Mouse (Mus musculus) megakaryocyte progenitor cell, adult 5-6 weeks (primary cell): ENCODE measurements at regions not wholly inside any gene's neighbourhood (a gene's known extent, or its start where the extent isn't known, plus 50 kb on each side); places are given as distances from the start of the nearest gene placed in this dataset.

ENCODE experiments used
- ATAC-seq: replicated peaks from 2 replicates; pipeline ENCODE4 v1.8.0; 2016; ENCODE audit warnings: mild to moderate bottlenecking, moderate TSS enrichment, inconsistent platforms; ENCODE audit not compliant: poor library complexity

GRCm38 (mm10) chr12:99643016-99643415 is 79.6 kb upstream of the Foxn3 start:
- ATAC-seq, result no peak

DNA sequence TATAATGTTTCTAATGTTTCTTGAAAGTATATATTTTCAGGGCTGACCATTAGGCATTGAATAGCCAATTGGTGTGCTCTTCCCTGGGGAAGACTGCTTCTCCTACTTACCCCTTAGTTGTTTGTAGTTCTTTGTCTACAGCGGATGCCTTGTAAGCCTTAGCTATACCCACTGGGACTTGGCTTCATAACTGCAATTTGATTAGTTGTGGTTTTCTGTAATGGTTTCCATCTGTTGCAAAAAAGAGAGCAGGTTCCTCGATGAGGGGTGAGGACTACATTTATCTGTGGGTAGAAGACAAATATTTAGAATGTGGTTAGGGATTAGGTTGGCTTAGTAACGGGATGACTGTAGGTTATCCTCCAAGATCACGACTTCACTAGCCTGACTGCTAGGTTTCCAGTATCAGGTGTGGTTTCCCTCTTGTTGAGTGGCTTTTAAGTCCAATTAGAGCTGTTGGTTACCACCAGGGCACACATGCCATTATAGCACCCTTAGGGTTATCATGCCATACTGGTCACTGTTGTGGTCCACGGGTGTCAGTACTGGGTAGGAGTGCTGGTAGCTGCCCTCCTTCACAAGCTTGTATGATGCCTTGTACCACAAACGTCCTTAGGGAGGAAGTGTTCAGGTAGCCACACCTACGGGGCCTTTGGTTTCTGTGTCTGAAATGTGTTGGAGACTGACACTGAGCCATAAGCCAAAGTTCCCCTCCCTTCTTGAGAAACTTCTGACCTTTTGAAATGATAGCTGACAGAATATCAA is 78.9 kb upstream of the Foxn3 start:
- no peak for ATAC-seq

GRCm38 (mm10) chr12:99641278-99641677 is 77.9 kb upstream of the Foxn3 start:
- ATAC-seq, result peak; percentile 79

- ATAC-seq, result peak; percentile 42
These were observed 77.1 kb upstream of the Foxn3 start for GRCm38 (mm10) chr12:99640214-99641151.

DNA sequence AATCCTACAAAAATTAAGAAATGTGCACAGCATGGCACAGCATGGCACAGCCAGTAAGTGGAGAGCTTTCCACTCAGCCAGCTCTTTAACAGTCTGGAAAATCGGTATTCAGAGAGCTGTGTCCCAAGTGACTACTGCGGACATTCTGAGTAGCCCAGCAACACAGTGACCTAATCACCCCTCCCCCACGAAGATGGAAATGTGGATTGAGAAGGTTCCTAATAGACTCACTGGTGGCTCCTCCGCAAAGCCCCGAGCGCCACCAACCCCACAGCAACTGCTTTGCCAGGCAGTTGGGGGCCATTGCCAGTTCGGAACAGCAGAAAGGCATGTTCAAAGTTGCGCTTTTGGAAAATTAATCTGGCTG is 76.4 kb upstream of the Foxn3 start:
- ATAC-seq, result no peak

- ATAC-seq, result no peak
These were observed 75.7 kb upstream of the Foxn3 start for GRCm38 (mm10) chr12:99639118-99639517.

GRCm38 (mm10) chr12:99637986-99638385 is 74.6 kb upstream of the Foxn3 start:
- no peak for ATAC-seq

GRCm38 (mm10) chr12:99636234-99636633 is 72.9 kb upstream of the Foxn3 start:
- ATAC-seq, result no peak

GRCm38 (mm10) chr12:99635361-99635760 is 72.0 kb upstream of the Foxn3 start:
- ATAC-seq, result no peak

GRCm38 (mm10) chr12:99634726-99635125 is 71.3 kb upstream of the Foxn3 start:
- no peak for ATAC-seq

- peak; percentile 93 for ATAC-seq
These were observed 70.3 kb upstream of the Foxn3 start for GRCm38 (mm10) chr12:99633678-99634077.

DNA sequence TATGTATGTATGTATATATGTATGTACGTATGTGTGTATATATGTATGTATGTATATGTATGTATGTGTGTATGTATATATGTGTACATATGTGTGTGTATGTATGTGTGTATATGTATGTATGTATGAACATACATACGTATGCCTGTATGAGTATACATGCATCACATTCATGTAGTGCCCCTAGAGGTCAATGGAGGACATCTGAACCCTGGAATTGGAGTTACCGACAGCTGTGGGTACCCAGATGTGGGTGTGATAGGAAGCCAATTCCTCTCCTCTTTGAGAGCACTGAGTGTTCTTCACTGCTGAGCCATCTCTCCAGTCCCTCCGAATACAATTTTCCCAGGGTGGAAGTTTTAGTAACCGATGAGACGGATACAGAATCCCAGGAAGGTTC is 69.6 kb upstream of the Foxn3 start:
- no peak for ATAC-seq

DNA sequence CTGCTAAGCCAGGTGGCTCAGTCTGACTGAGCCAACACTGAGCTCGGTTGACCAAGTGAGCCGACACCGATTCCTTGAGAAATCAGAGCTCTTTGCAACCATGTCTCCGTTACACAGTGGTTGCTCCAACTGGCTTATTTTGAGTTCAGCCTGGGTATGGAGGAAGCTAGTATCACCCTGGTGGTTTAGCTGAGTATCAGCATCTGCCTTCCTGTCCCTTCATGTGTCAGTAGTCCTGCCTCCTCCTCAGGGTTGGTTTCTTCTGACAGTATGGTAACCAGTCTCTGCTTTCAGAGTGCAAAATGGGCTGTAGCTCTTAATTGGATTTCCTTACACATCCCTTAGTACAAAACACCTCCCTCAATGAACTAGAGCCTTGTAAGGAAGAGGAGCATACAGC is 66.2 kb upstream of the Foxn3 start:
- ATAC-seq, result 0 out of 2 replicates have a peak, but pooled peaks have one; percentile 15

GRCm38 (mm10) chr12:99628421-99628820 is 65.0 kb upstream of the Foxn3 start:
- ATAC-seq, result no peak

- ATAC-seq, result peak; percentile 85
These were observed 64.5 kb upstream of the Foxn3 start for GRCm38 (mm10) chr12:99627898-99628231.

GRCm38 (mm10) chr12:99627201-99627897 is 64.0 kb upstream of the Foxn3 start:
- no peak; the same call in 1 of the 2 replicates for ATAC-seq

DNA sequence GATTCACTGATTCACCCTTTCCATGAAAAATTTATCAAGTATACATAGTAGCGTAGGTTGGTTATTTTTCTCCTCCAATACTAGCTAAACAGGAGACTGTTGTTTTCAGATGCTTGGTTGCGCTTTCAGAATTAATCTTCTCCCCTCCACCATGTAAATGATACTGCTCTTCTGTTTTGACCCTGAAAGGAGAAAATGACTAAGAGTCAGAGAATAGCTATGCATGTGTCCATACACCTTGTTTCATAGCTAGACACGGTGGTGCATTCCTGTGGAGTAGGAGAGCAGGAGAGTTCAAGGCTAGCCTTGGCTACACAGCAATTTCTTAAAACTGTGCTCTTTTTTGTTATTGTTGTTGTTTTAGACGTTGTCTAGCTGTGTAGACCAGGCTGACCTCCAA is 62.8 kb upstream of the Foxn3 start:
- ATAC-seq, result no peak

DNA sequence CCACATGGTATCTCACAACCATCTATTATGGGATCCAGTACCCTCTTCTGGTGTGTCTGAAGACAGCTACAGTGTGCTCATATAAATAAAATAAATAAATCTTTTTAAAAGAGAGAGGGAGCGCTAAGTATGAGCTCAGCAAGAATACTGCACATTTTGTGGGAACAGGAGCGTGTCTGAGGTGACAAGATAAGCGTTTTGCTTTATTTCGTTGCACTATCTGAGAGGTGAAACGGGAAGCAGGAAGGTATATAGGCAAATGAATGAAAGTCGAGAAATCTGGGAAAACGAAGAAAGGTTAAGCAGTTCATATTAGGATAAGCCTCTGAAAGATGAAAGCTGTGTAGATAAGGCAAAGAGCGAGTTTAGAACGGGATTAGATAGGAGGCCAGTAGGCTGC is 61.7 kb upstream of the Foxn3 start:
- ATAC-seq, result no peak

- no peak for ATAC-seq
These were observed 58.9 kb upstream of the Foxn3 start for GRCm38 (mm10) chr12:99622238-99622637.

GRCm38 (mm10) chr12:99617241-99617804 is 53.9 kb upstream of the Foxn3 start:
- no peak for ATAC-seq

GRCm38 (mm10) chr12:99614420-99614819 is 51.0 kb upstream of the Foxn3 start:
- ATAC-seq, result no peak
